Mouse (Mus musculus): Measurements from ENCODE around the gene Ifnl3. TPM values are rescaled to one million over a fixed set of nuclear protein-coding genes. Genes with fewer than 3 reads are reported as not detected.
"Not testable (repeated sequence)": the region's sequence is repeated elsewhere in the genome, so short reads cannot be mapped to it uniquely, and the experiment has no call there.

Gene Ifnl3
- polyA plus RNA-seq, 1 experiment from 2014 or later: not detected

GRCm38 (mm10) chr7:28510405-28510974, 12.1 kb upstream of the Ifnl3 start, which contains the start of gene Ifnl2:
TSS of gene Ifnl2 (minus strand) at chr7:28510455.
- H3K4me3 ChIP-seq (ENCODE audit: low read depth, low read length); H3K27me3 ChIP-seq (replicated peaks; ENCODE audit: control insufficient read depth, insufficient read depth, low read length); H3K36me3 ChIP-seq (ENCODE audit: control insufficient read depth, insufficient read depth); H3K4me1 ChIP-seq (replicated peaks; ENCODE audit: control insufficient read depth, insufficient read depth, low read length); H3K27ac ChIP-seq (ENCODE audit: low read depth, low read length); H3K9me3 ChIP-seq (ENCODE audit: control insufficient read depth); H3K9ac ChIP-seq (ENCODE audit: low read depth, low read length): not testable (repeated sequence)
- peak; percentile 61; the same call in 1 of the 2 replicates for ATAC-seq
- H3K4me2 ChIP-seq (replicated peaks; ENCODE audit: low read depth): 0 out of 2 replicates have a peak within 1 kb of the TSS, but pooled peaks have one; percentile 21
- 46% methylated on average over 8 of the region's 8 CpGs for WGBS
- TF ChIP-seq CTCF (IDR thresholded peaks at IDR 0.05; ENCODE audit: low read depth): peak; percentile 26

- H3K36me3 ChIP-seq (ENCODE audit: control insufficient read depth, insufficient read depth): no peaks in the 10 kb centered on the region
- ATAC-seq: no peak
- H3K9me3 ChIP-seq (ENCODE audit: control insufficient read depth): no peaks in the 10 kb centered on the region
- no peak overlapping the region for H3K4me2 ChIP-seq (replicated peaks; ENCODE audit: low read depth)
- 68% methylated on average over 8 of the region's 8 CpGs for WGBS
- TF ChIP-seq CTCF (IDR thresholded peaks at IDR 0.05; ENCODE audit: low read depth): no peak
- H3K4me3 ChIP-seq (ENCODE audit: low read depth, low read length): no peak overlapping the region
- H3K9ac ChIP-seq (ENCODE audit: low read depth, low read length): no peak overlapping the region
- H3K27me3 ChIP-seq (replicated peaks; ENCODE audit: control insufficient read depth, insufficient read depth, low read length): no peaks in the 10 kb centered on the region
- H3K4me1 ChIP-seq (replicated peaks; ENCODE audit: control insufficient read depth, insufficient read depth, low read length): no peaks in the 10 kb centered on the region
- H3K27ac ChIP-seq (ENCODE audit: low read depth, low read length): no peak overlapping the region
These were observed 11.2 kb upstream of the Ifnl3 start for GRCm38 (mm10) chr7:28511441-28511840.

- peak; percentile 93 for TF ChIP-seq CTCF (IDR thresholded peaks at IDR 0.05; ENCODE audit: low read depth)
- Histone ChIP-seq H3K9ac (ENCODE audit: low read depth, low read length) (no peak overlapping the region), H3K4me3 (ENCODE audit: low read depth, low read length) (no peak overlapping the region), H3K4me1 (replicated peaks; ENCODE audit: control insufficient read depth, insufficient read depth, low read length) (no peaks in the 10 kb centered on the region), H3K36me3 (ENCODE audit: control insufficient read depth, insufficient read depth) (no peaks in the 10 kb centered on the region), H3K4me2 (replicated peaks; ENCODE audit: low read depth) (no peak overlapping the region), H3K27ac (ENCODE audit: low read depth, low read length) (no peak overlapping the region), H3K27me3 (replicated peaks; ENCODE audit: control insufficient read depth, insufficient read depth, low read length) (no peaks in the 10 kb centered on the region), H3K9me3 (ENCODE audit: control insufficient read depth) (no peaks in the 10 kb centered on the region)
- 7% methylated on average over 19 of the region's 19 CpGs for WGBS
- peak; percentile 74 for ATAC-seq
These were observed 5.5 kb downstream of the Ifnl3 start for GRCm38 (mm10) chr7:28527922-28528719.

GRCm38 (mm10) chr7:28532005-28532404, 9.4 kb downstream of the Ifnl3 start:
- ATAC-seq: no peak
- no peak overlapping the region for H3K9ac ChIP-seq (ENCODE audit: low read depth, low read length)
- WGBS: 79% methylated on average over 8 of the region's 8 CpGs
- no peak overlapping the region for H3K4me3 ChIP-seq (ENCODE audit: low read depth, low read length)
- H3K27ac ChIP-seq (ENCODE audit: low read depth, low read length): no peak overlapping the region
- H3K9me3 ChIP-seq (ENCODE audit: control insufficient read depth): no peaks in the 10 kb centered on the region
- no peaks in the 10 kb centered on the region for H3K36me3 ChIP-seq (ENCODE audit: control insufficient read depth, insufficient read depth)
- no peak overlapping the region for H3K4me2 ChIP-seq (replicated peaks; ENCODE audit: low read depth)
- TF ChIP-seq CTCF (IDR thresholded peaks at IDR 0.05; ENCODE audit: low read depth): no peak
- no peaks in the 10 kb centered on the region for H3K4me1 ChIP-seq (replicated peaks; ENCODE audit: control insufficient read depth, insufficient read depth, low read length)
- no peaks in the 10 kb centered on the region for H3K27me3 ChIP-seq (replicated peaks; ENCODE audit: control insufficient read depth, insufficient read depth, low read length)

GRCm38 (mm10) chr7:28538886-28539285, 16.2 kb downstream of the Ifnl3 start:
- not testable (repeated sequence) for H3K9ac ChIP-seq (ENCODE audit: low read depth, low read length); H3K27ac ChIP-seq (ENCODE audit: low read depth, low read length); H3K27me3 ChIP-seq (replicated peaks; ENCODE audit: control insufficient read depth, insufficient read depth, low read length); H3K4me1 ChIP-seq (replicated peaks; ENCODE audit: control insufficient read depth, insufficient read depth, low read length); H3K36me3 ChIP-seq (ENCODE audit: control insufficient read depth, insufficient read depth); H3K9me3 ChIP-seq (ENCODE audit: control insufficient read depth); H3K4me3 ChIP-seq (ENCODE audit: low read depth, low read length); ATAC-seq; H3K4me2 ChIP-seq (replicated peaks; ENCODE audit: low read depth)
- 62% methylated on average over 6 of the region's 6 CpGs for WGBS

GRCm38 (mm10) chr7:28540526-28540925, 17.9 kb downstream of the Ifnl3 start, which contains the start of gene Sycn:
TSS of gene Sycn (plus strand) at chr7:28540885.
- TF ChIP-seq CTCF (IDR thresholded peaks at IDR 0.05; ENCODE audit: low read depth): no peak
- WGBS: 29% methylated on average over 4 of the region's 4 CpGs

More at GRCm38 (mm10) chr7:28540526-28540925, 17.9 kb downstream of the Ifnl3 start, which contains the start of gene Sycn:
- Histone ChIP-seq H3K4me2 (replicated peaks; ENCODE audit: low read depth) (no peak within 1 kb of the TSS), H3K4me3 (ENCODE audit: low read depth, low read length) (no peak within 1 kb of the TSS), H3K27me3 (replicated peaks; ENCODE audit: control insufficient read depth, insufficient read depth, low read length) (peaks cover 7% of the 10 kb centered on the region; the same call in 1 of the 2 replicates), H3K36me3 (ENCODE audit: control insufficient read depth, insufficient read depth) (no peaks in the 10 kb centered on the region), H3K4me1 (replicated peaks; ENCODE audit: control insufficient read depth, insufficient read depth, low read length) (no peaks in the 10 kb centered on the region), H3K27ac (ENCODE audit: low read depth, low read length) (no peak within 1 kb of the TSS), H3K9ac (ENCODE audit: low read depth, low read length) (no peak within 1 kb of the TSS), H3K9me3 (ENCODE audit: control insufficient read depth) (no peaks in the 10 kb centered on the region)
- ATAC-seq: peak; percentile 20; the same call in 1 of the 2 replicates

All from intestine, postnatal 0 days (tissue).